ENCODE assay signal across 8 mouse cellular contexts in the genomic region with DNA sequence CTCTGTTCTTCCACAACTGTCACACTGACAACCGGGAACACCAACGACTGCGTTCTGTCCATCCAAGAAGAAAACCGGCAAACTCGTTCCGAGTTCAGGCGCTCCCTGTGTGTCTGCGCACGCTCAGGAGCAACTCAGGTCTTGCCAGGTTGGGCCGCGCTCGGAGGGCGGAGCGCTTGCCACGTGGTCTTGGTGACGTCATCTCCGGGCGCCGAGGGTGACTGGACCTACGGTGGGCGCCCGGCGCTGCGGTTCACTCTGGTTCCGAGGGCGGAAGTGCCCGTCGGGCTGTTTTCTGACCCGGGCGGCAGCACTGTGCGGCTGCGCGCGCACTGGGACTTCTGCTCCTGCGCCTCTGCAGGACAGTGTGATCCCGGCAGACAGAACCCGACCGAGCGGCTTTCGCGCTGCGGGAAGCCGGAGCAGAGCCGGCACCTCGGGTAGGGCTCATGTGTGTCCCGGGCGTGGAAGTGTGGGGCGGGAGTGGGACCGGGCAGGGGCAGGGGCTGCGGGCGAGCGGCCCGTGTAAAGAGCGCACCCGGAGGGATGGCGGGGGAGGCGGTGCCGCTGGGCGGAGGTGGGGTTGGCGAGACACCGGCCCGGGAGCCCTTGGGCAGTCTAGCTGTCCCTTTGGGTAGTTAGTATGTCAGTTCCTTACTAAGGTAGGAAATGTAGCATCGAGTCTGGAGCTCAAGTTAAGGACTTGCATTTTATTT. TPM values are rescaled to one million over a fixed set of nuclear protein-coding genes. Genes with fewer than 3 reads are reported as not detected.
DNase-seq lines count a peak whose midpoint lies in the region; ATAC-seq lines count a peak whose summit lies in the region.

A gene (plus strand): TSS at position 214 of the 716 bp plus-strand sequence.

- peak; percentile 96 for ATAC-seq in megakaryocyte progenitor cell, adult 5-6 weeks (replicated peaks; ENCODE audit: poor library complexity)

- peak; percentile 98 for DNase-seq in adipocyte (ENCODE audit: low spot score)
- peak; percentile 100 for DNase-seq in embryo, embryonic 10 days (ENCODE audit: low spot score)
- DNase-seq in gastrocnemius, postnatal 10 days: peak; percentile 100
- peak; percentile 98 for DNase-seq in induced T-regulatory cell, adult 2 months (ENCODE audit: low read depth)
- peak; percentile 94 to 98 for DNase-seq in left cerebral cortex, adult 9 months (ENCODE audit: low spot score in 2 of 2)
- DNase-seq in right cerebral cortex, postnatal 14 days: peak; percentile 100
- peak; percentile 98 to 99 for DNase-seq in urinary bladder, postnatal 36 days (ENCODE audit: low spot score in 2 of 2)

RNA-seq across cellular contexts. Expression of the gene that starts here (rescaled TPM):
- 10 to 100 TPM; 10.7 to 13.6 TPM for total RNA-seq in gastrocnemius, postnatal 10 days (2021)
- total RNA-seq in megakaryocyte progenitor cell, adult 5-6 weeks (2015): 33.0 and 37.4 TPM in 2 replicates
- 27.9 and 35.0 TPM in 2 replicates for total RNA-seq in megakaryocyte progenitor cell, adult 5-6 weeks (2017)

Comparison
In these comparisons a context has a peak if more than half of its experiments do, and no peak if none do; other contexts are left out.
1. Peak in every context shown above with its lines: DNase-seq and ATAC-seq.